Mouse (Mus musculus) gastrocnemius, postnatal 14 days (tissue): ENCODE data around the gene Plpp7. TPM values are rescaled to one million over a fixed set of nuclear protein-coding genes. Genes with fewer than 3 reads are reported as not detected.

ENCODE experiments used
- DNase-seq: peaks from one replicate; pipeline ENCODE4 v3.0.0; 2021; ENCODE audit warnings: mixed read lengths
- intact Hi-C: fragments of 180-260 bp; cut with DNase I; formaldehyde crosslinking; loops from one replicate; pipeline ENCODE4 v1.15.1; 2025; ENCODE audit warnings: low total_unique reads
- total RNA-seq, 2 experiments: library from RNA; stranded (reverse); gene quantifications; 2 replicates each; pipeline ENCODE4 v1.2.3; 2021

The Plpp7 gene
- total RNA-seq, 2 experiments from 2014 or later = 87.5 to 102 TPM

DNA sequence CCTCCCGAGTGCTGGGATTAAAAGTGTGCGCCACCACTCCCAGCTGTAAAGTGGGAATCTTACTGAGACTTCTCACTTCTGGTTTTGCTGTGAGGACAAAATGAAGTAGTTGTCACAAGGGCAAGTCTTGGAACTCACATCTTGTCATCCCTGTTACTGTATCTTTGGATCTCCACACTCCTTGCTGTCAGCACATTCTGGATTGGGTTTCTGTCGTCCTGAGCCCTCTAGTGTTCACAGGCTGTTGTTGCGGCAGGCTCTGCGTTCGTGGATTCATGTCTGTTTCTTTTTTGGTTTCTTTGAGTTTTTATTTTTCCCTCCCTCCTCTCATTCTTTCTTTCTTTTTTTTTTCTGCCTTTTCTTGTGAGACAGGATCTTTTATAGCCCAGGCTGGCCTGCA lies 35.1 kb downstream of the Plpp7 start:
- DNase-seq = peak; percentile 59
- intact Hi-C loops = loop anchor here (5.0 kb wide), 2 partner anchors 43 to 88 kb away; no protein-coding TSS in a partner anchor

GRCm38 (mm10) chr2:32131205-32131834 lies 36.0 kb downstream of the Plpp7 start:
- DNase-seq = no peak

DNA sequence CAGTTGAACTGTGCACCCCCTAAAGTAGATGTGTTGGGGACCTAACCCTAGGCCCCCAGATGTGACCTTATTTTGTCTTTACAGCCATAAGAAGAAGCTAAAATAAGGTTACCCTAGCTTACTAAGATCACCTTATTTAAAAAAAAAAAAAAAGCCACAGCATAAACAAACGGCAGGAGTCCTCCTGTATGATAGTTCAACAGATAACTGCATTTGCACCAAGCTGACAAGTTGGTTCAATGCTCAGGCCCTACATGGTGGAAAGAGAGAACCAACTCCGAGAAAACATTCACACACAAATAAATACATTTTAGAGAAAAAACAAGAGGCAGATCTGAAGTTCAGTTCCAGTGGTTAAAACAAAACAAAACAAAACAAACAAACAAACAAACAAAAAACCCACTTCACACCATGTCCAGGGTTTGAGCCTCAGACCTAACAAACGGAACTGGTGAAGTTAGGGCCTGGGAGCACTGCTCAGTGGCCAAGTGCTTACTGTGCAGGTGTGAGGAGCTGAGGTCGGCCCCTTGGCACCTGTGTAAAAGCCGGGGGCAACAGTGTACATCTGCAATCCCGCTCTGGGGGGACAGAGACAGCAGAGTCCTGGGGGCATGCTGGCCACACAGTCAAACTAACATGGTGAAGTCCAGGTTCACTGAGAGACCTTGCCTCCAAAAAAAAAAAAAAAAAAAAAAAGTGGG lies 36.7 kb downstream of the Plpp7 start:
- intact Hi-C loops = loop anchor here (5.0 kb wide), 2 partner anchors 45 to 90 kb away; no protein-coding TSS in a partner anchor
- DNase-seq = no peak

More at GRCm38 (mm10) chr2:32131205-32131834, 36.0 kb downstream of the Plpp7 start:
- intact Hi-C loops = loop anchor here (5.0 kb wide), 2 partner anchors 44 to 89 kb away; no protein-coding TSS in a partner anchor

DNA sequence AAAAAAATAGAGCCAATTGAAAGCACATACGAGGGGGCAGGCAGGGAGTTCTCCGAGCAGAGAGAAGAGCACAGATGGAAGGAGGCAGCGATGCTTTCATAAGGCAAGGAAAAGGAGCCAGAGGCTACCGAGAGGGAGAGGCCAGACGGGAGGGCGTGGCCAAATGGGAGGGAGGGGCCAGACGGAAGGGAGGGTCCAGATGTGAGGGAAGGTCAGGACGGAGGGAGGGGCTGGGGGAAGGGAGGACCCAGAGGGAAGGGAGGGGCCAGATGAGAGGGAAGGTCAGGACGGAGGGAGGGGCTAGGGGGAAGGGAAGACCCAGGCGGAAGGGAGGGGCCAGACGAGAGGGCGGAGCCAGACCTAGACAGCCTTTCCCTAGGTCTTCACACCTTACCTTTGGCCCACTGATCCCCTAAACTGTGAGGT lies 37.3 kb downstream of the Plpp7 start:
- peak; percentile 76 for DNase-seq
- intact Hi-C loops = loop anchor here (5.0 kb wide), 2 partner anchors 45 to 90 kb away; no protein-coding TSS in a partner anchor

GRCm38 (mm10) chr2:32134039-32134438 lies 38.7 kb downstream of the Plpp7 start:
- intact Hi-C loops = loop anchor here (5.0 kb wide), 2 partner anchors 47 to 92 kb away; no protein-coding TSS in a partner anchor
- DNase-seq = peak; percentile 83

GRCm38 (mm10) chr2:32137667-32138266 lies 42.4 kb downstream of the Plpp7 start:
- intact Hi-C loops = no loop called here
- DNase-seq = peak; percentile 98

DNA sequence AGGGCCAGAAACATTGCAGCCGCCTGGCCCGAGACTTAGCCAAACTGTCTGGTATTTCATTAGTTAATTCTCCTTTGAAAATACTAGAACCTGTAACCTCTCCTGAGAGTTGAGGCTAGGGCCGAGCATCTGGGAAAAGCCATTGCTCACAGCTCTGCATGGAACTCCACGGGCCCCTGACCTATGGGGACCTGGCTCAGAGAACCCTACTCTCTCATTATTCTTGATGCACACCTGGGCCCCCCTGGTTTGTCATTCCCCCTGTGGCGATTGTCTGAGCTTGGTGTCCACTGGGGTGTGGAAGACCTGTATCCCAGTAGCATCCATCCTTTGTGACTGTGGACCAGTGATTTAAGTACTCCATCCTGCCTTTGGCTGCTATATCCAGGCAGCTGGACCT lies 44.0 kb downstream of the Plpp7 start:
- DNase-seq = no peak
- intact Hi-C loops = no loop called here

- intact Hi-C loops = no loop called here
- no peak for DNase-seq
These were observed 45.2 kb downstream of the Plpp7 start for GRCm38 (mm10) chr2:32140498-32140934.

DNA sequence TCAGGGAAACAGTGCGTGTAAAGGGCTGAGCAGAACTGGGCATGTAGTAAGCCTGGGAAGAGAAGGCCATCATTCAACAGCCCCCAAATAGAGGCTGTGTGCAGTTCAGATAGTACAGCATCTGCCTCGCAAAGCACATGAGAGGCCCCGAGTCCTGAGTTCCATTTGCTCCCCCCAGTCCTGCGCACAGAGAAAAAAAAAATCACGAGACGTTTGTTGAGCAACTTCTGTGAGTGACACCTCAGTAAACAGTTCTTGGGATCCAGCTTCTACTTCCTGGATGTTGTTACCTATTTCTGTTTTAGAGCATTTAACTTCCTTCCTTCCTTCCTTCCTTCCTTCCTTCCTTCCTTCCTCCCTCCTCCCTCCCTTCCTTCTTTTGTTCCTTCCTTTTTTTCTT lies 46.3 kb downstream of the Plpp7 start:
- no peak for DNase-seq
- intact Hi-C loops = no loop called here

DNA sequence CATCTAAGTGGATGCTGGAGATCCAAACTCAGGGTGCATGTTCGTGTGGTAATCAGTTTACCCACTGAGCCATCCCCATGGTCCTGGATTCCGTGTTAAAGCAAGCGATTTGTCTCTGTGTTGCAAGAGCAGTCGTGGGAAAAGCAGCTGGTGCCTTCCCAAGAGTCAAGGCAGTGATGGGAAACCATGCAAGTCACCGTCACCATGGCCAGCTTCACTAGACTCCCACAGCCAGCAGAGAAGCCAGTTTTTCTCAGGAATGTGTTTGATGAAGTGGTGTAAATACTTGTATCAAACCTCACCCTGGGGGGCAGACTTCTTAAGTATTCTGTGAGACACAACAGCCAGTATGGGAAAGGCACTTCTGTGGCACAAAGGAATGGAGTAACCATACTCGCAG lies 47.0 kb downstream of the Plpp7 start:
- intact Hi-C loops = no loop called here
- DNase-seq = no peak

DNA sequence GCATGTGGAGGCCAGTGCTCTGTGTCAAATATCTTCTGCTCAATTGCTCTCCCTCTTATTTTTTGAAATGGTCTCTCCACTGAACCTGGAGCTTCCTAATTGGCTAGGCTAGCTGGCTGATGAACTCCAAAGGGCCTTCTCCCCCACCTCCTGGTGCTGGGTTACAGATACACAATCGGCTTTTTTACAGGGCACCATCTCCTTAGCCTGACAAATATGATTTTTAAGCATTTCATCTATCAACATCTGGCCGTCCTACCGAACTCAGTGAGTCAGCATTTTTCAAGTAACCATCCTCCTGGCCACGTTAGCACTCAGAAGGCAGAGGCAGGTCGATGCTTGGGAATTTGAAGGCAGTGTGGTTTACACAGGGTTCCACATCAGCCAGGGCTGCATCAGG lies 49.3 kb downstream of the Plpp7 start:
- no peak for DNase-seq
- intact Hi-C loops = no loop called here

- DNase-seq = no peak
- intact Hi-C loops = no loop called here
These were observed 51.4 kb downstream of the Plpp7 start for GRCm38 (mm10) chr2:32146617-32147162.

DNA sequence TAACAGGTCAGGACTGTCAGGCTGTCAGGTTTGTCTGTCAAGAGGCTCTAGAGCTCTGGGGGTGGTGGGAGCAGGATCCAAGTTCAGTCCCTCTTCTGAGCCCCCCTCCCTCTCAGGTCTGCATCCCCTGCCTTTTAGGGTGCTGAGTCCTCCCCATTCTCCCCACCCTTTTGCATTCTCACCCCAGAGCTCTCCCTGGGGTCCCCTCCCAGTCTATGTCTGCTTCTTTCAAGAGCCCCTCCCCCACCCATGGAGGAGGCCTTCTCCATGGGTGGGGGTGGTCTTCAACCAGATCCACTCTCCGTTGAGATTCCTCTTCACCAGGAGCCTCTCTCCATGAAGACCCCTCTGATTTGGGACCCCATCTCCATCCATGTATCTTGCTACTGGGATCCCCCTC lies 54.8 kb downstream of the Plpp7 start:
- no peak for DNase-seq

DNA sequence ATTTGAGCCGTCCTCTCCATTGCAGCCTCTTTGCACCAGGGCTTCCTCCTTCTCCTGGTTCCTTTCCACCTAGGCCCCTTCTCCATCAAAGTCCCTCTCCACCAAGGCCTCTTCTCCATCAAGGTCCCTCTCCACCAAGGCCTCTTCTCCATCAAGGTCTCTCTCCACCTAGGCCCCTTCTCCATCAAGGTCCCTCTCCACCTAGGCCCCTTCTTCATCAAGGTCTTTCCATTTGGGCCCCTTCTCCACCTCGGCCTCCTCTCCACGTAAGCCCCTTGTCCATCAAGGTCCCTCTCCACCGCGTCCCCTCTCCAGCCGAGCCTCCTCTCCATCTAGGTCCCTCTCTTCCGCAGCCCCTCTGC lies 55.2 kb downstream of the Plpp7 start:
- intact Hi-C loops = loop anchor here (5.0 kb wide), 1 partner anchor 42 kb away; no protein-coding TSS in a partner anchor
- no peak for DNase-seq

More for the DNA sequence above, 54.8 kb downstream of the Plpp7 start:
- intact Hi-C loops = loop anchor here (5.0 kb wide), 1 partner anchor 42 kb away; no protein-coding TSS in a partner anchor

DNA sequence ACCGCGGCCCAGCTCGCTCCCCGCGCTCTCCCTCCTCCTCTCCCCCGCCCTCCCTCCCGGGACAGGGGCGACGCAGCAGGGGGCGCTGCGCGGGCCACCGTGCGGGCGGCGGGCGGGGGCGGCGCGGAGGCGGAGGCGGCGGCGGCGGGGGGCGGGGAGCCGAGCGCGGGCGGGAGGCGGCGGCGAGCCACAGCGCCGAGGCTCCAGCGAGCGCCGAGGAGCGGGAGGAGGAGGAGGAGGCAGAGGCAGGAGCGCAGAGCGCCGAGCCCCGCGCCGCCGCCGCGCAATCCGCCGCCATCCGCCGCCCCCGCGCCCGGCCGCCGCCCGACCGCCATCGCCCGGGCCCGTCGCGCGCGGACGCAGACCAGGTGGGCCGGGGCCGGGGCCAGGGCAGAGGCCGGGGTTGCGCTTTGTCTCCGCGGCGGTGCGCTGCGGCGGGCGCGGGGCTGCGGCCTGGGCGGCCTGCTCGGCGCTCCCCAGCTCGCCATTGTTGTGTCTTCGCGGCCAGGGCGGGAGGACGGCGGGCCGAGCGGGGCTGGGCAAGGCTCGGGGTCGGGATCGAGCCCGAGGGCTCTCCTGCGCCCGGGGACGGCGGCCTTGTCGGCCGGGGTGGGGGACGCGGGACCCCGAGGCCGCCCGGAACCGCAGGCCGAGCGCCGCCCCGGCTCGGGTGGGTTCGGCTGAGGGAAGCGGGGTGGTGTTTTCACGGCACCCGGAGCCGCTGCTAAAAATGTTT lies 55.8 kb downstream of the Plpp7 start, which contains the start of gene Prrc2b:
Prrc2b (plus strand) TSS at position 159 of the 736 bp plus-strand sequence.
- peak; percentile 79 for DNase-seq
- intact Hi-C loops = loop anchor here (5.0 kb wide), 1 partner anchor 41 kb away; no protein-coding TSS in a partner anchor

DNA sequence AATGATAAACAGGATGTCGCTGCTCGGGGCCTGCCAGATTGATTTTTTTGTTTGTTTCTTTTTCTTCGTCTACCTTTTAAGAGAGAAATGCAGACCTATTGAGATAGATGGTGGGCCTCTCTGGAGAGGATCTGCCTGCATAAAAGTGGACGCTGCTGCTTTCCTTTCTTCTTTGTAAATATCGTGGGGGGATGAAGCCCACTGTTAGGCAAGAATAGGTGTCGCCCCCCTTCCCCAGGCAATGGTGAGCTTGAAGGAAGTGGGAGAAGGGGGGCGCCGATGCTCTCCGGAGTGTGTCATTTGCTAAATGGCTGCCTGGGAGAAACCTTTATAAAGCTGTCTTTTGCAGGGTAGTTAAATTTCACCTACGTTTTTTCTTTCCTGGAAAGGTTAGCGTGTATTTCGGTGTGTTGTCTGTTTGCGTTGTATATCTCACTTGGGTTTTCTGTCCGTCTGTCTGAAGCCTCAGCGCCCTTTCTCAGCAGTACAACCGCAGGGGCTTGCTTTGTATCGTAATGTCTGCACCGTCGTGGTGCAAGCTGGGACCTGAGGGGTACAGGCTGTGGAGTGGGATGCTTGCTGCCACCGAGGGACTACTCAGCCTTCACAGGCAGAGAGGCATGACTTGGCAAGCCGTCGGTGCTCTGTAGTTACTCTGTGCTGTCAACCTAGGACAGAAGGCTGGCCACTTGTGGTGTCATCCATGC lies 56.5 kb downstream of the Plpp7 start:
- DNase-seq = no peak
- intact Hi-C loops = loop anchor here (5.0 kb wide), 1 partner anchor 40 kb away; no protein-coding TSS in a partner anchor

DNA sequence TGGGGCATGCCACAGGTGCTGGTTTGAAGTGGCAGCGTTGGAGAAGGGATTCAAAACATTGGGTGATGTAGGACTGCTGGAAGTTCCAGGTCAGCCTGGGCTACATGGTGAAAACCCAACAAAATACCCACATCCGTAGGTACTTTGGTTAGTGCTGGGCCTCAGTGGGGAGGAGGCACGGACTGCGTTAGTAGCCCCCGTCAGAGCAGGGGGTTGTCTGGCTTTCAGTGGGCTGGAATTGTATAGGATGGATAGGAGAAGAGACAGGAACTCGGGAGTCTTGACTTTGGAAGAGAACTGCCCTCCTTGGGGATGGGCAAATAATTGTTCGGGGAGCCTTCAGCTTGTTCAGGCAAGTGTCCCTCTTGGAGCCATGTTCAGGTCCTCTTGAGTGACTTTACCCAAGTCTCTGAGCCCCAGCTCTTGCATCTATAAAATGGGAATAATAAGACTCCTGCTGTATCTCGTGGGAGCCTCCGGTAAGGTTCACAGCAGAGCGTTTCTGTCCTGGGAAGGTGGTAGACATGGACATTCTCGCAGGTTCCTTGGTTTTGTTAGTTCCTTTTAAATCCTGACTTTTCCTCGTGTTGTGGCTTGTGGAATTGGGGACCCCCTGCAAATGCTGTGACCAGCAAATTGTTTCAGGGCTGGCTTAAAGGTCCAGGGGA lies 57.2 kb downstream of the Plpp7 start:
- DNase-seq = no peak
- intact Hi-C loops = loop anchor here (5.0 kb wide), 1 partner anchor 40 kb away; no protein-coding TSS in a partner anchor
